Mouse (Mus musculus): ENCODE measurements around the gene St7.

- TF ChIP-seq CTCF (conservative IDR thresholded peaks at IDR 0.05; ENCODE audit: low read length) (no peak), NANOG (IDR thresholded peaks at IDR 0.05; ENCODE audit: borderline replicate concordance, low read length) (no peak), POU5F1 (IDR thresholded peaks at IDR 0.05; ENCODE audit: borderline replicate concordance, low read length) (no peak)
Observed at GRCm38 (mm10) chr6:17860463-17860862, 167.7 kb downstream of the St7 start.

Measured in E14TG2a.4 (cell line).